Mouse (Mus musculus) olfactory bulb, adult 2 months (tissue): ENCODE results near the gene Col27a1. TPM values are rescaled to one million over a fixed set of nuclear protein-coding genes. Genes with fewer than 3 reads are reported as not detected.
"Not testable (repeated sequence)": the region's sequence is repeated elsewhere in the genome, so short reads cannot be mapped to it uniquely, and the experiment has no call there.

Experiments
- H3K27ac ChIP-seq: fragments of 200-500 bp; 2 replicates; pipeline ENCODE4 v1.5.1; 2012; ENCODE audit warnings: low read depth, low read length; ENCODE audit not compliant: insufficient read depth
- H3K4me1 ChIP-seq: fragments of 200-500 bp; 2 replicates; pipeline ENCODE4 v1.6.1; 2012; ENCODE audit warnings: low read length; ENCODE audit not compliant: control insufficient read depth, insufficient read depth
- H3K4me3 ChIP-seq: fragments of 200-500 bp; 2 replicates; pipeline ENCODE4 v1.5.1; 2012; ENCODE audit warnings: mild to moderate bottlenecking, low read depth, low read length, moderate library complexity; ENCODE audit not compliant: insufficient read depth
- CTCF ChIP-seq: fragments of 200-500 bp; IDR thresholded peaks from 2 replicates; pipeline ENCODE4 v1.5.1; 2012; ENCODE audit warnings: low read depth, mild to moderate bottlenecking, low read length, moderate library complexity; ENCODE audit not compliant: insufficient read depth
- POLR2A ChIP-seq: fragments of 200-500 bp; IDR thresholded peaks from 2 replicates; pipeline ENCODE4 v1.6.1; 2012; ENCODE audit warnings: mild to moderate bottlenecking, low read depth, low read length, moderate library complexity; ENCODE audit not compliant: insufficient read depth
- WGBS: fragments of 180-500 bp; shearing (Covaris S2); methylation state at CpG from one replicate; pipeline ENCODE4 v1.1.7; 2018; 5-methylcytosine and 5-hydroxymethylcytosine counted together
- polyA plus RNA-seq: library from polyadenylated mRNA; stranded (reverse); fragments of >200 nt; gene quantifications from 2 replicates; pipeline ENCODE4 v1.2.4, GENCODE M21; 2012; ENCODE audit warnings: low replicate concordance; ENCODE audit not compliant: missing spikeins, insufficient read depth, insufficient read length

The Col27a1 gene
- polyA plus RNA-seq, 1 experiment = not detected

DNA sequence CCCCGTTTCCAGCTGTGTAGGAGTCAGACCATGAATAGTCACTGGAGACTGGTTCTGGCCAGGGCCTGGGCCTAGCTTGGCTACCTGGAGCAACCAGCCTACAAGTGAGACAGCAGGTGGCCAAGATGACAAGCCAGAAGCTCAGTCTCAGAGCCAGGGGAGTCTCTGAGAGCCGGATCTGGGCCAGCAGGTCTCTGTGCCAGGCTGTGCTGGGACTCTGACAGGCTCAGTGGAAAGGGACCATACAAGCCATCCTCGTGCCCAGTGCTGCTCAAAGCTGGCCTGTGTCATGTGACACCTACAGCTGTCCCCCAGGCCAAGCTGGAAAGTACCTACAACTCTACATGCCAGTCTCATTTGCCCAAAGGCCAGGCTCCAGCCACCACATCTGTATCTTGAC is 94.5 kb downstream of the Col27a1 start:
- 74% methylated on average over 3 of the region's 3 CpGs for WGBS
- H3K4me1 ChIP-seq = peaks cover 3% of the 10 kb centered on the region; the same call in 1 of the 2 replicates
- TF ChIP-seq POLR2A (no peak), CTCF (no peak)
- no peak overlapping the region for H3K27ac ChIP-seq
- no peak overlapping the region for H3K4me3 ChIP-seq

DNA sequence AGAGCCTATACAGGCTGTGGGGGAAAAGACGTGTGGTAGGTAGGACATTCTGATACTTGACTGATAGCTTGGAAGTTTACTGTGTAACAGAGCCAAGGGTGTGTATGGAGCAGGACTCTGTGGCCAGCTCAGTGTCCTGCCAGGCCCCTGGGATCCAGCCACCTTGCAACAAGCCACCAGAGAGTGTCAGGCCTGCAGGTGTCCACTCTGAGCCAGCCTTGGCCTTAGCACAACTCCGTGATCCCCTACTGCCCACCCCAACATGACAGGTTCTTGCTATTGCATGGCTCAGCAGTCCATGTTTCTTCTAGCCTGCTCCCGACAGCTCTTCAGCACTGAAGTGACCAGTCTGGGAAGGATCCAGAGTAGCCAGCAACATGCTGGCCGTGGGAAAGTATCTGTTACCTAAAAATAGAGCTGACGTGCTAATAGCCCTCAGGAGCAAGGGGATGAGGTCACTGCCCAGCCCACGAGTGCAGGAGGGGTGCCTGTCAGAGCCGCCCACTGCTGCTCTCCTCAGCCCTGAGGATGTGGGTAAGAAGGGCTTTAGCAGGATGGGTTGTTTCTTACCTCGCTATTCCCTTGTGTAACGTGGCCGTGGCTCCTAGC is 96.5 kb downstream of the Col27a1 start:
- 75% methylated on average over 10 of the region's 10 CpGs for WGBS
- Histone ChIP-seq H3K27ac (no peak overlapping the region), H3K4me3 (no peak overlapping the region), H3K4me1 (peaks cover 3% of the 10 kb centered on the region; the same call in 1 of the 2 replicates)
- no peak for TF ChIP-seq POLR2A
- no peak for TF ChIP-seq CTCF

DNA sequence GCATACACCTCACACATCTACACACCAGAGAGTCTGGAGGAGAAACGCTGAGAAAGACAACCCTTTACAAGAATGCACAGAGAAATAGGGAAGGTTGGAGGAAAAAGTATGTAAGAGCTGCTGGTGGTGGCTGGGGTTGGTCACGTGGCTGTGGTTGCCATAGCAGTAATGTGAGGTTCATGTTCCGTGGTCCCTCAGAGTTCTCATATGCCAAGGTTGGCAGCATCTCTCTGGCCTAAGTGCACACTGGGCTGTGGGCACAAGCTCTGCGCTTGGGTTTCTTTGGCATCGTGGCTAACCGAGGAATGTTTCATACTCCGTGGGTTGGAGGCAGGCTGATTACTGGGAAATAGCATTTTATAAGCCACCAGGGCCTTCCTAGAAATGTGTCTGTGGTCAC is 97.6 kb downstream of the Col27a1 start:
- TF ChIP-seq CTCF = no peak
- no peak for TF ChIP-seq POLR2A
- peaks cover 9% of the 10 kb centered on the region for H3K4me1 ChIP-seq
- 74% methylated on average over 7 of the region's 7 CpGs for WGBS
- H3K27ac ChIP-seq = no peak overlapping the region
- H3K4me3 ChIP-seq = no peak overlapping the region

DNA sequence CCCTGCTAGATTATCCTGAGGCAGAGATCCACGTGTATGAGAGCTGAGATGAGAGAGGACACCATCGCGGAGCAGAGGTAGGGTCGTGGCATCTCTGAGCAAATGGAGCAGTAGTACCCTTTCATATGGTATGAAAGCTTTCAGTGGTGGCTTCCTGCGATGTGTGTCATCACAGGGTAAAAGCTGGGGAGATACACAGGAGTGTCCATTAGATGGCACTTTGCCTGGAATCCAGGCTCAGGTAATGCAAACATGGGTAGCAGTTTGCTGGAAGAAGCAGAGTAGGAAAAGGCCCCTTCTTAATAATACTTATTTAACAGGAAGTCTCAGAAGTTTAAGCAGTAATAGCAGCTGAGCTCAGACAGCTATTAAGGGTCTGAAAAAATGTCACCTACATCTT is 100.3 kb downstream of the Col27a1 start:
- peaks cover 9% of the 10 kb centered on the region for H3K4me1 ChIP-seq
- 88% methylated on average over 5 of the region's 5 CpGs for WGBS
- TF ChIP-seq POLR2A (no peak), CTCF (no peak)

DNA sequence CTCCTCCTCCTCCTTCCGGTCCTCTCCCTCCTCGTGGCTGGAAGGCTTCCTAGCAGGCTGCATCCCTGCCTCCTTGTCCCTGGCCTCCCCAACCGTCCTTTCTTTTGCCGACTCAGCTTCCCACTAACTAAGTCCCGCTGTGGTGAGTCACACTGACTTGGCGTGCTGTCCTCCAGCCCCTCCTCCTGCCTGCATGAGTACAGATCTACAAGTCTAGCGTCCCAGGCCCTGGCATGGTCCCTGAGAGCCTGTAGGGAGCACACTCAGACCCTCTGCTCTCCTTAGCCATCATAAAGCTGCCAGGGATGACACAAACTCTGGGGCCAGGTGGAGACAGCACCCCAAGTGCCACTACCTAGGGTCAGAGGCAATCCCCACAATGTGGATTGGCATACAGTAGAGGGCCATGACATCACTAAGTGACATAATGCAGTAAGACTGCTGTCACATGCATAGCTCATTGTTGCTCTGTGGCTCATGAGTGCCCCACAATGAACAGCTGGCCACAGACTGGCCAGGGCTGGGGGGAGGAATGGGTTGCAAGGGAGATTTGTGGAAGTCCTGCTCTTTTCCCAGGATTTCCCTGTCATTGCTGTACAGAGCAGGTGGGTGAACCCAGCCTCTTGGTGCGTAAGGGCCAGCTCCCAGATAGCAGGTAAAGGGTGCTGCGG is 102.4 kb downstream of the Col27a1 start:
- H3K27ac ChIP-seq = no peak overlapping the region
- H3K4me1 ChIP-seq = peaks cover 6% of the 10 kb centered on the region
- no peak overlapping the region for H3K4me3 ChIP-seq
- 46% methylated on average over 9 of the region's 9 CpGs for WGBS
- TF ChIP-seq POLR2A (no peak), CTCF (no peak)

More for the DNA sequence above, 100.3 kb downstream of the Col27a1 start:
- no peak overlapping the region for H3K27ac ChIP-seq
- H3K4me3 ChIP-seq = no peak overlapping the region

DNA sequence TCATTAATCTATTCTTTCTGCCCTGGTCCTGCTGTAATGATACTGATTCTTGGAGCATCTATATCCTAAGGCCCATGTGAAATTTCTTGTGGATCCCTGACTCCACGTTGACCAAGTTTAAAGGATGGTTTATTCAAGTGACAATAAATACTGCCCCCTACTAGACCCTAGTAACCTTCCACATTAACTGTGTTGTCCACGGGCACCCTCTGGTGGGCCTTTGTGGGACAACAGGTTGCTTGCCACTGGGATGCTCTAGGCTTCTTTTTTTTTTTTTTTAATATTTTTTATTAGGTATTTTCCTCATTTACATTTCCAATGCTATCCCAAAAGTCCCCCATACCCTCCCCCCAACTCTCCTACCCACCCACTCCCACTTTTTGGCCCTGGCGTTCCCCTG is 105.8 kb downstream of the Col27a1 start:
- WGBS = 27% methylated on average over 3 of the region's 3 CpGs
- peaks cover 19% of the 10 kb centered on the region for H3K4me1 ChIP-seq
- H3K27ac ChIP-seq, H3K4me3 ChIP-seq: not testable (repeated sequence)

DNA sequence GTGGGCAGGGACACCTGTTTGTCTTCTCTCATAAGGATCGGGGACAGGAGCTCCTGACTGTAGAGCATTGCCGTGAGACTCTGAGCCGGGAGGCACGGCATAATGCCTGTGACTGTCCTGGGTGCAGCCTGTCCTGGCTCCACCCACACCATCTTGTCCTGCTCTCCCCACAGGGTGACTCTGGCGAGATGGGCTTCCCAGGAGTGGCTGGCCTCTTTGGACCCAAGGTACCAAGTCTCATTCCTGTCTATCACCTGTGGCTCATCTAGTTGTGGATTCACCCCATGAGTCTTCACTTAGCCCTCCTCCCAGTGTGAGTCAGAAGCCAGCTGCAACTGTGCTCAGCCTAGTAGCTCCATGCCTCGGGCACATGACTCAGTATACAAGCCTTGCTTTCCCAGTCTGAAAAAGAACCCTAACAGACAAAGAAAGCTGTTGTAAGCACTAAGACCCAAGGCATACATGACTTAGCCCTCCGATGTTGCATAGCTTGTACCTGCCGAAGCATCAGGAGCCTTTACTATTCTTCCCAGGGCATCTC is 109.5 kb downstream of the Col27a1 start:
- WGBS = 65% methylated on average over 8 of the region's 8 CpGs
- no peak overlapping the region for H3K4me3 ChIP-seq
- peaks cover 16% of the 10 kb centered on the region; the same call in 1 of the 2 replicates for H3K4me1 ChIP-seq
- H3K27ac ChIP-seq = peak overlapping the region; percentile 42; the same call in 1 of the 2 replicates
- TF ChIP-seq CTCF (no peak), POLR2A (no peak)

DNA sequence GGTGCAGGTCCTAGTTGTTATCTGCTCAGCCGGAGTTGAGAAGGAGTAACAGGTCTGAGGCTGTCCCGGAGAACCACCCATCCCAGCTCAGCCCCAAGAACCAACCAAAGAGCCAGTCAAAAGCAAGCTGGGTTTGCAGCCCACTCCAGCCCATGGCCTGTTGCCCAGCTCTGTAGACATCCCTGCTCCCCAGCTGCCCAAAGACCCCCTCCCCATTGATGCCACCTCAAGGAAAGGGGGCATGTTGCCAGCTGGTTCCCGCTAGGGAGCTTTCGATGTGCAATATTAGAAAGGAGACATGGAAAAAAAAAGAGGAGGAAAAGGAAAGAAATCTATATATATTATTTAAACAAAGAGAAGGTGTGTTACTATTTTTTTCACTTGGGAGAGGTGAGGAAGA is 119.6 kb downstream of the Col27a1 start:
- 89% methylated on average over 4 of the region's 4 CpGs for WGBS
- Histone ChIP-seq H3K4me3 (no peak overlapping the region), H3K27ac (no peak overlapping the region), H3K4me1 (peaks cover 1% of the 10 kb centered on the region; the same call in 1 of the 2 replicates)
- TF ChIP-seq POLR2A (no peak), CTCF (no peak)

DNA sequence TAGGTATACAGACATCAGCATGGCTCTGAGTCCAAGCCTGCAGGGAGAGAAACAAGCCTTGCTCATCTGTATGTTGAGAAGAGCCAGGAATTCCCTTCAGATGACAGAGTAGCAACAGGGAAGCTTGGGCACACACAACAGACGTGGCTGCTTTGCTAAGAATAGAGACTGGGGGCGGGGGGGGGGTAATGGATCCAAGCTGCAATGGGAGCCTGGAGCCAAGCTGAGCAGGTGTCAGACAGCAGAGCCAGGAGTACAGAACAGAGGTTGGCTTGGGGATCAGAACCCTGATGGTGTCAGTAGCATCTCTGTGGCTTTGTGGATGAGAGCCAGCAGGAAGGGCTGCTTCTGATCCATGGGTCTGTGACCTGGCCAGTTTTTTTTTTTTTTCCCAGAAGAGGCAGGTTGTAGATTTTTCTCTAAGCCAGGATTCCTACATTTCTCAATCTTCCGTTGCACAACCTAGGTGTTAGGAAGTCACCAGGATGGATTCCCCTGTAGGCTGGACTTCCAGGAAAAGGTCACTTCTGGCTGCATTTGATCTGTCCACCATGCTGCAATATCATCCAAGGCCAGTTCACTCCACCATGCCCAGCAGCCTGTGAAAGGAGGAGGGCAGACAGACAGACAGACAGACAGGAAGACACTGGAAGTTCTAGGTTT is 124.7 kb downstream of the Col27a1 start:
- H3K4me3 ChIP-seq = no peak overlapping the region
- peaks cover 3% of the 10 kb centered on the region; the same call in 1 of the 2 replicates for H3K4me1 ChIP-seq
- H3K27ac ChIP-seq = no peak overlapping the region
- 57% methylated on average over 3 of the region's 3 CpGs for WGBS
- TF ChIP-seq POLR2A (no peak), CTCF (no peak)
